Mouse (Mus musculus): Measurements from ENCODE around the gene Nktr. TPM values are rescaled to one million over a fixed set of nuclear protein-coding genes. Genes with fewer than 3 reads are reported as not detected.

Gene Nktr
- total and polyA plus RNA-seq, 3 experiments = 23.1 to 33.1 (median 28.7) TPM

GRCm38 (mm10) chr9:121772412-121772811 lies 53.4 kb downstream of the Nktr start:
- Histone ChIP-seq H3K36me3 (ENCODE audit: control insufficient read depth, insufficient read depth, low read length) (no peaks in the 10 kb centered on the region; the same call in 1 of the 2 replicates), H3K27me3 (ENCODE audit: control insufficient read depth, insufficient read depth, low read length) (no peaks in the 10 kb centered on the region), H3K4me3 (no peak overlapping the region), H3K27ac (peak overlapping the region; percentile 20; the same call in 1 of the 2 replicates), H3K9ac (ENCODE audit: low read depth, low read length) (no peak overlapping the region), H3K79me2 (replicated peaks; ENCODE audit: control insufficient read depth, insufficient read depth, low read length) (no peaks in the 10 kb centered on the region), H3K4me1 (ENCODE audit: control insufficient read depth, insufficient read depth, low read length) (peaks cover 4% of the 10 kb centered on the region)
- TF ChIP-seq POLR2A (IDR thresholded peaks at IDR 0.05; ENCODE audit: insufficient read depth, low read depth, low read length) (no peak), EP300 (IDR thresholded peaks at IDR 0.05; ENCODE audit: insufficient read depth, low read depth, low read length) (no peak), CTCF (IDR thresholded peaks at IDR 0.05) (no peak)
- 40% methylated on average over 5 of the region's 5 CpGs for WGBS
- intact Hi-C loops (cut with DNase I) = no loop called here
- DNase-seq = no peak

GRCm38 (mm10) chr9:121775951-121776350 lies 57.0 kb downstream of the Nktr start:
- DNase-seq = no peak
- intact Hi-C loops (cut with DNase I) = loop anchor here (2.0 to 5.0 kb wide), 2 partner anchors 15 to 46 kb away; no protein-coding TSS in a partner anchor
- Histone ChIP-seq H3K4me1 (ENCODE audit: control insufficient read depth, insufficient read depth, low read length) (peaks cover 4% of the 10 kb centered on the region), H3K27ac (peak overlapping the region; percentile 86), H3K27me3 (ENCODE audit: control insufficient read depth, insufficient read depth, low read length) (no peaks in the 10 kb centered on the region), H3K9ac (ENCODE audit: low read depth, low read length) (no peak overlapping the region; the same call in 1 of the 2 replicates), H3K36me3 (ENCODE audit: control insufficient read depth, insufficient read depth, low read length) (no peaks in the 10 kb centered on the region; the same call in 1 of the 2 replicates), H3K79me2 (replicated peaks; ENCODE audit: control insufficient read depth, insufficient read depth, low read length) (no peaks in the 10 kb centered on the region), H3K4me3 (no peak overlapping the region)
- TF ChIP-seq POLR2A (IDR thresholded peaks at IDR 0.05; ENCODE audit: insufficient read depth, low read depth, low read length) = no peak
- no peak for TF ChIP-seq CTCF (IDR thresholded peaks at IDR 0.05)
- TF ChIP-seq EP300 (IDR thresholded peaks at IDR 0.05; ENCODE audit: insufficient read depth, low read depth, low read length) = no peak
- WGBS = 61% methylated on average over 10 of the region's 10 CpGs

GRCm38 (mm10) chr9:121776511-121776910 lies 57.5 kb downstream of the Nktr start:
- Histone ChIP-seq H3K4me1 (ENCODE audit: control insufficient read depth, insufficient read depth, low read length) (peaks cover 4% of the 10 kb centered on the region), H3K36me3 (ENCODE audit: control insufficient read depth, insufficient read depth, low read length) (no peaks in the 10 kb centered on the region; the same call in 1 of the 2 replicates), H3K4me3 (no peak overlapping the region), H3K9ac (ENCODE audit: low read depth, low read length) (peak overlapping the region; percentile 62), H3K27me3 (ENCODE audit: control insufficient read depth, insufficient read depth, low read length) (no peaks in the 10 kb centered on the region), H3K79me2 (replicated peaks; ENCODE audit: control insufficient read depth, insufficient read depth, low read length) (no peaks in the 10 kb centered on the region), H3K27ac (peak overlapping the region; percentile 86)
- WGBS = 48% methylated on average over 7 of the region's 7 CpGs
- TF ChIP-seq POLR2A (IDR thresholded peaks at IDR 0.05; ENCODE audit: insufficient read depth, low read depth, low read length) (no peak; the same call in 1 of the 2 replicates), EP300 (IDR thresholded peaks at IDR 0.05; ENCODE audit: insufficient read depth, low read depth, low read length) (no peak), CTCF (IDR thresholded peaks at IDR 0.05) (no peak)
- peak in 1 of 2 experiments; percentile 50 for DNase-seq
- intact Hi-C loops (cut with DNase I) = loop anchor here (2.0 to 5.0 kb wide), 2 partner anchors 14 to 46 kb away; no protein-coding TSS in a partner anchor

GRCm38 (mm10) chr9:121777484-121778065 lies 58.6 kb downstream of the Nktr start, which contains the start of gene Klhl40:
Gene Klhl40 (plus strand): TSS chr9:121777607.
- H3K4me3 ChIP-seq = peak within 1 kb of the TSS; percentile 4
- peak within 1 kb of the TSS; percentile 62 for H3K9ac ChIP-seq (ENCODE audit: low read depth, low read length)
- peaks cover 4% of the 10 kb centered on the region for H3K4me1 ChIP-seq (ENCODE audit: control insufficient read depth, insufficient read depth, low read length)
- WGBS = 10% methylated on average over 30 of the region's 30 CpGs
- no peaks in the 10 kb centered on the region for H3K27me3 ChIP-seq (ENCODE audit: control insufficient read depth, insufficient read depth, low read length)
- peak; percentile 41 to 49 for DNase-seq
- no peaks in the 10 kb centered on the region; the same call in 1 of the 2 replicates for H3K36me3 ChIP-seq (ENCODE audit: control insufficient read depth, insufficient read depth, low read length)
- intact Hi-C loops (cut with DNase I) = loop anchor here (2.0 to 5.0 kb wide), 2 partner anchors 13 to 45 kb away; no protein-coding TSS in a partner anchor
- peak within 1 kb of the TSS; percentile 86 for H3K27ac ChIP-seq
- H3K79me2 ChIP-seq (replicated peaks; ENCODE audit: control insufficient read depth, insufficient read depth, low read length) = no peaks in the 10 kb centered on the region
- TF ChIP-seq POLR2A (IDR thresholded peaks at IDR 0.05; ENCODE audit: insufficient read depth, low read depth, low read length) (peak; percentile 30; the same call in 1 of the 2 replicates), CTCF (IDR thresholded peaks at IDR 0.05) (no peak), EP300 (IDR thresholded peaks at IDR 0.05; ENCODE audit: insufficient read depth, low read depth, low read length) (no peak)

- Histone ChIP-seq H3K27ac (no peak overlapping the region; the same call in 1 of the 2 replicates), H3K79me2 (replicated peaks; ENCODE audit: control insufficient read depth, insufficient read depth, low read length) (no peaks in the 10 kb centered on the region), H3K27me3 (ENCODE audit: control insufficient read depth, insufficient read depth, low read length) (no peaks in the 10 kb centered on the region), H3K36me3 (ENCODE audit: control insufficient read depth, insufficient read depth, low read length) (no peaks in the 10 kb centered on the region; the same call in 1 of the 2 replicates), H3K4me3 (peak overlapping the region; percentile 4), H3K4me1 (ENCODE audit: control insufficient read depth, insufficient read depth, low read length) (peaks cover 4% of the 10 kb centered on the region), H3K9ac (ENCODE audit: low read depth, low read length) (peak overlapping the region; percentile 43)
- TF ChIP-seq POLR2A (IDR thresholded peaks at IDR 0.05; ENCODE audit: insufficient read depth, low read depth, low read length) = no peak
- no peak for TF ChIP-seq EP300 (IDR thresholded peaks at IDR 0.05; ENCODE audit: insufficient read depth, low read depth, low read length)
- peak; percentile 29 for TF ChIP-seq CTCF (IDR thresholded peaks at IDR 0.05)
- peak in 1 of 2 experiments; percentile 38 for DNase-seq
- WGBS = 12% methylated on average over 54 of the region's 54 CpGs
- intact Hi-C loops (cut with DNase I) = loop anchor here (5.0 kb wide), 1 partner anchor 44 kb away; no protein-coding TSS in a partner anchor
These were observed 59.2 kb downstream of the Nktr start for GRCm38 (mm10) chr9:121778066-121778624.

Data from heart, adult 2 months (tissue).